In the genomic region with DNA sequence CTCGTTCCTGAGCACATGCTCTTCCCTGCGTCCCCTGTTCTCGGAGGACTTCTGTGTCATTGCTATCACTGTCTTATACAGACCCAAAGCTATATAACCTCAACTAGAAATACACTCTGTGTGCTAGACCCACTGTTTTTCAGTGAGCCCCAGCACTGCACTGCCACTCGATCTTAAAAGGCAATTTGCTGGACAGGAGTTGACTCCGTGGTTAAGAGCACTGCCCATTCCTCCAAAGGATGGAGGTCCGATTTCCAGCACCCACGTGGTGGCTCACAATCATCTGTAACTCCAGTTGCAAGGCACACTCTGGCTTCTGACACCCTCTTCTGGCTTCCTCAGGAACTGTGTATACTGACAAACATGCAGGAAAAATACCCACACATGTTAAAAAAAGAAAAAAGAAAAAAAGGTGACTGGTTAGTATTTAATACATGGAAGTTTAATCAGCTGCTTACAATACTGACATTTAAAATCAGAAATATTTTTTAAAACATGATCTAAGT, we compare ENCODE assay signal across 14 mouse cellular contexts.
DNase-seq lines count a peak whose midpoint lies in the region; ATAC-seq and TF ChIP-seq lines count a peak whose summit lies in the region.
"Had no signal": no experiment of that assay in that cellular context is flagged by ENCODE, and none has a peak within 500 bp of the region (broad histone marks: within the 10 kb centered on the region; RNA-seq: fewer than 3 reads in every experiment).

No protein-coding gene starts in this region.

- no peak overlapping the region for H3K4me2 ChIP-seq in intestine, postnatal 0 days (replicated peaks; ENCODE audit: low read depth)
- H3K4me2 ChIP-seq in intestine, embryonic 16.5 days (ENCODE audit: low read depth, low read length), result no peak overlapping the region
- H3K4me2 ChIP-seq: embryonic facial prominence, embryonic 12.5 days; midbrain, embryonic 15.5 days had no signal

- TF ChIP-seq POLR2A in spleen, adult 2 months (IDR thresholded peaks at IDR 0.05; ENCODE audit: low read depth, low read length), result no peak
- no peak for TF ChIP-seq POLR2A in bone marrow macrophage, adult 2 months (IDR thresholded peaks at IDR 0.05; ENCODE audit: borderline replicate concordance, low read depth, low read length)

- H3K9ac ChIP-seq in intestine, postnatal 0 days (ENCODE audit: low read depth, low read length), result no peak overlapping the region
- no peak overlapping the region for H3K9ac ChIP-seq in intestine, embryonic 16.5 days (ENCODE audit: low read depth, low read length)
- H3K9ac ChIP-seq: embryonic facial prominence, embryonic 12.5 days; midbrain, embryonic 15.5 days had no signal

- H3K9me3 ChIP-seq in intestine, postnatal 0 days (ENCODE audit: control insufficient read depth), result no peaks in the 10 kb centered on the region
- H3K9me3 ChIP-seq in intestine, embryonic 16.5 days (ENCODE audit: control insufficient read depth, low read length), result no peaks in the 10 kb centered on the region
- H3K9me3 ChIP-seq: embryonic facial prominence, embryonic 12.5 days; midbrain, embryonic 15.5 days had no signal

- H3K36me3 ChIP-seq in intestine, postnatal 0 days (ENCODE audit: control insufficient read depth, insufficient read depth), result no peaks in the 10 kb centered on the region
- no peaks in the 10 kb centered on the region for H3K36me3 ChIP-seq in intestine, embryonic 16.5 days (ENCODE audit: control insufficient read depth, insufficient read depth, low read length)
- H3K36me3 ChIP-seq in spleen, adult 2 months (ENCODE audit: control insufficient read depth, insufficient read depth, low read length), result 0 out of 2 replicates have a peak, but pooled peaks cover 2% of the 10 kb centered on the region
- H3K36me3 ChIP-seq: embryonic facial prominence, embryonic 12.5 days; midbrain, embryonic 15.5 days had no signal

- no peaks in the 10 kb centered on the region for H3K4me1 ChIP-seq in intestine, postnatal 0 days (replicated peaks; ENCODE audit: control insufficient read depth, insufficient read depth, low read length)
- H3K4me1 ChIP-seq in intestine, embryonic 16.5 days (ENCODE audit: control insufficient read depth, insufficient read depth, low read length), result no peaks in the 10 kb centered on the region
- peaks cover 13% of the 10 kb centered on the region; the same call in 1 of the 2 replicates for H3K4me1 ChIP-seq in spleen, adult 2 months (ENCODE audit: control insufficient read depth, insufficient read depth, insufficient read length)
- H3K4me1 ChIP-seq in bone marrow macrophage, adult 2 months (ENCODE audit: control insufficient read depth, insufficient read depth, low read length), result peaks cover 28% of the 10 kb centered on the region
- H3K4me1 ChIP-seq: embryonic facial prominence, embryonic 12.5 days; midbrain, embryonic 15.5 days had no signal

- no peaks in the 10 kb centered on the region for H3K27me3 ChIP-seq in intestine, postnatal 0 days (replicated peaks; ENCODE audit: control insufficient read depth, insufficient read depth, low read length)
- H3K27me3 ChIP-seq in intestine, embryonic 16.5 days (replicated peaks; ENCODE audit: control insufficient read depth, insufficient read depth, low read length), result no peaks in the 10 kb centered on the region
- H3K27me3 ChIP-seq in spleen, adult 2 months (ENCODE audit: control insufficient read depth, insufficient read depth, low read length), result no peaks in the 10 kb centered on the region
- H3K27me3 ChIP-seq: CH12.LX had no signal

- peak; percentile 31 for TF ChIP-seq CTCF in intestine, postnatal 0 days (IDR thresholded peaks at IDR 0.05; ENCODE audit: low read depth)
- TF ChIP-seq CTCF in spleen, adult 2 months (IDR thresholded peaks at IDR 0.05; ENCODE audit: extremely low read depth, insufficient read depth, insufficient read length, insufficient replicate concordance), result no peak
- TF ChIP-seq CTCF in bone marrow macrophage, adult 2 months (IDR thresholded peaks at IDR 0.05; ENCODE audit: low read depth, low read length), result no peak

- ATAC-seq in intestine, postnatal 0 days, result no peak
- no peak for ATAC-seq in intestine, embryonic 16.5 days
- ATAC-seq: midbrain, embryonic 15.5 days had no signal

- no peak for DNase-seq in spleen, adult 2 months (ENCODE audit: low read depth in 1 of 2, low spot score in 2 of 2)
- no peak for DNase-seq in spleen, adult 12 weeks (ENCODE audit: low spot score)
- no peak for DNase-seq in thymus, postnatal 4 days
- DNase-seq in layer of hippocampus, adult 9-11 months, result no peak
- no peak for DNase-seq in kidney, adult 8-10 months
- DNase-seq: adrenal gland, adult 8-10 months; cerebellum, postnatal 10 days; kidney, postnatal 25 days had no signal

- no peak overlapping the region for H3K27ac ChIP-seq in intestine, postnatal 0 days (ENCODE audit: low read depth, low read length)
- no peak overlapping the region for H3K27ac ChIP-seq in intestine, embryonic 16.5 days (ENCODE audit: low read length)
- H3K27ac ChIP-seq in spleen, adult 2 months (ENCODE audit: insufficient read depth, low read length), result peak overlapping the region; percentile 70
- H3K27ac ChIP-seq in bone marrow macrophage, adult 2 months (ENCODE audit: insufficient read depth, low read depth, low read length), result peak overlapping the region; percentile 63
- H3K27ac ChIP-seq: embryonic facial prominence, embryonic 12.5 days; midbrain, embryonic 15.5 days had no signal

- WGBS in intestine, postnatal 0 days, result 80% methylated on average over 7 of the region's 7 CpGs
- 77% methylated on average over 7 of the region's 7 CpGs for WGBS in intestine, embryonic 16.5 days
- WGBS in spleen, adult 2 months, result 40% methylated on average over 7 of the region's 7 CpGs

- no peak overlapping the region for H3K4me3 ChIP-seq in intestine, postnatal 0 days (ENCODE audit: low read depth, low read length)
- H3K4me3 ChIP-seq in intestine, embryonic 16.5 days (ENCODE audit: low read length), result no peak overlapping the region
- peak overlapping the region; percentile 29; the same call in 1 of the 2 replicates for H3K4me3 ChIP-seq in spleen, adult 2 months (ENCODE audit: extremely low read depth, insufficient read depth, insufficient read length)
- H3K4me3 ChIP-seq in bone marrow macrophage, adult 2 months (ENCODE audit: insufficient read depth, low read length), result peak overlapping the region; percentile 51
- H3K4me3 ChIP-seq: embryonic facial prominence, embryonic 12.5 days; midbrain, embryonic 15.5 days had no signal

Comparison
In these comparisons a context has a peak if more than half of its experiments do, and no peak if none do; other contexts are left out.
1. H3K27ac ChIP-seq: peak in spleen, adult 2 months (single experiment) and bone marrow macrophage, adult 2 months (single experiment); none in intestine, postnatal 0 days (single experiment) and intestine, embryonic 16.5 days (single experiment).
2. H3K4me3 ChIP-seq: peak in spleen, adult 2 months (single experiment) and bone marrow macrophage, adult 2 months (single experiment); none in intestine, postnatal 0 days (single experiment) and intestine, embryonic 16.5 days (single experiment).